Mouse (Mus musculus): ENCODE results near the gene Otud6a. TPM values are rescaled to one million over a fixed set of nuclear protein-coding genes. Genes with fewer than 3 reads are reported as not detected.

The Otud6a gene
- total RNA-seq, 1 experiment from 2014 or later = not detected

Other genes with a start within 250 kb of the Otud6a start
- gene Awat2, start 13.7 kb downstream of the Otud6a start, total RNA-seq (2017) = 0.63 TPM in 1 of 2 replicates, not detected in the other
- gene Igbp1, start 65.3 kb downstream of the Otud6a start, total RNA-seq (2017) = 121 and 135 TPM in 2 replicates
- not detected in 2 replicates for gene Dgat2l6, start 95.8 kb downstream of the Otud6a start, total RNA-seq (2017)
- 0.50 TPM in 1 of 2 replicates, not detected in the other for gene Awat1, start 143.2 kb downstream of the Otud6a start, total RNA-seq (2017)
- not detected in 2 replicates for gene P2ry4, start 165.9 kb downstream of the Otud6a start, total RNA-seq (2017)
- not detected in 2 replicates for gene Arr3, start 176.5 kb downstream of the Otud6a start, total RNA-seq (2017)
- 37.6 and 38.1 TPM in 2 replicates for gene Kif4, start 196.7 kb downstream of the Otud6a start, total RNA-seq (2017)
- gene Pdzd11, start 197.6 kb downstream of the Otud6a start, total RNA-seq (2017) = 25.9 and 26.3 TPM in 2 replicates

Data from hematopoietic stem cell, adult 5-6 weeks (primary cell).